Mouse (Mus musculus): Measurements from ENCODE around the gene Igll1.

Gene Igll1

GRCm38 (mm10) chr16:16852411-16852810, 11.4 kb downstream of the Igll1 start:
- DNase-seq = no peak

- DNase-seq = no peak
Measured at GRCm38 (mm10) chr16:16849196-16849595, 14.6 kb downstream of the Igll1 start.

- DNase-seq = no peak
Measured at GRCm38 (mm10) chr16:16829671-16830070, 34.1 kb downstream of the Igll1 start.

GRCm38 (mm10) chr16:16828757-16829615, 34.8 kb downstream of the Igll1 start, which contains the start of gene Spag6l:
TSS of gene Spag6l (minus strand) at chr16:16829456.
- DNase-seq = peak; percentile 31 to 61

- no peak for DNase-seq
Measured at GRCm38 (mm10) chr16:16826223-16826622, 37.6 kb downstream of the Igll1 start.

- no peak for DNase-seq
Measured at GRCm38 (mm10) chr16:16825476-16825875, 38.3 kb downstream of the Igll1 start.
